Mouse (Mus musculus) frontal cortex, postnatal 36 days (tissue): ENCODE measurements around the gene Esp3.
"Not testable (repeated sequence)": the region's sequence is repeated elsewhere in the genome, so short reads cannot be mapped to it uniquely, and the experiment has no call there.

Experiments used
- DNase-seq, 2 experiments: peaks; one replicate each; pipeline ENCODE4 v3.0.0; 2022; ENCODE audit warnings: low spot score in 2 of 2

Gene Esp3

GRCm38 (mm10) chr17:40631775-40632174 lies at the start of gene Esp3:
Gene Esp3 (plus strand): TSS chr17:40632075.
- DNase-seq = not testable (repeated sequence)

GRCm38 (mm10) chr17:40583906-40584305 lies 48.0 kb upstream of the Esp3 start:
- not testable (repeated sequence) for DNase-seq

- no peak for DNase-seq
Observed at GRCm38 (mm10) chr17:40591297-40591696, 40.6 kb upstream of the Esp3 start.

GRCm38 (mm10) chr17:40598294-40598693 lies 33.6 kb upstream of the Esp3 start, which contains the start of gene Esp4:
Gene Esp4 (plus strand): TSS chr17:40598594.
- no peak for DNase-seq

- not testable (repeated sequence) for DNase-seq
Observed at GRCm38 (mm10) chr17:40662118-40662679, 30.3 kb downstream of the Esp3 start.

- DNase-seq = not testable (repeated sequence)
Observed at GRCm38 (mm10) chr17:40663161-40663811, 31.4 kb downstream of the Esp3 start.
